Mouse (Mus musculus): ENCODE measurements around the gene Pop7.

GRCm38 (mm10) chr5:137500186-137500585 is 2.1 kb downstream of the Pop7 start:
- TF ChIP-seq EP300 (IDR thresholded peaks at IDR 0.05; ENCODE audit: low read depth) (no peak), CTCF (IDR thresholded peaks at IDR 0.05; ENCODE audit: low read depth) (no peak)
